8 mouse cellular contexts compared by ENCODE assay signal in the genomic region with DNA sequence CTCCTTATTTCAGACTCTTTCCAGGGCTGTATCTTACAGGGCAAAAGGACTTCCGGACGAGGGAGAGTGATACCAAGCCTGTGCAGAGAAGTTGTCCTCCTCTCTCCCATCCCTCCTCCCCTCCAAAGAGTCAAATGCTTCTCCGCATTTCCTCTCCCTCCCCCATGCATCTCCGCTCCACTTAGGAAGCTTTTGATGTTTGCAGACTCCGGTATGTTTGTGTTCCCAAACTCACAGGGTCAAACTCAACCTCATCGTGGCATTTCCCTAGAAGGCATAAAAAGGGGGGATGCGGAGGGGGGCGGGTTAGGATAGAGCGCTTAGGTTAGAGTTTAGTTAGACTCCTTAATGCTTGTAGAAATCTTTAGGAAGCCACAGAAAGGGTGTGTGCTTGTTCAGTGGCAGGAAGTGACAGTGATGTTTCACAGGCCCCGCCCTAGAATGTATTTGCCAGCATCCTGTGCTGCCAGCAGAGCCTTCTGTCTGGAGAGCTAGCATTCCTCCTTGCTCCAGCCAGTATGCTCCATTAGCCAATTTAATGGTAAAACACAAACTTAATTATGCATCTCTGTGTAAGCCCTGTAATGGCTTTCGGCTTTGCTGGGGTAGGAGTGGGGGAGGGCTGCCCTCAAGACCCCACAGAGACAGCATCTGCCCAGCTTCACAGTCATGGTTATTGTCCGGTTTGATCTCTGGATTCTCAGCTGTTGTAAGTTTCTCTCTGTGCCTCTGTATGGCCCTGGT. TPM values are rescaled to one million over a fixed set of nuclear protein-coding genes. Genes with fewer than 3 reads are reported as not detected.
DNase-seq lines count a peak whose midpoint lies in the region; ATAC-seq and TF ChIP-seq lines count a peak whose summit lies in the region.

No protein-coding gene starts in this region.

- TF ChIP-seq CTCF in heart, adult 2 months (IDR thresholded peaks at IDR 0.05), result no peak
- TF ChIP-seq CTCF in intestine, postnatal 0 days (IDR thresholded peaks at IDR 0.05; ENCODE audit: low read depth), result no peak
- no peak for TF ChIP-seq CTCF in lung, embryonic 14.5 days (IDR thresholded peaks at IDR 0.05; ENCODE audit: low read depth)

- 0 out of 2 replicates have a peak, but pooled peaks have one; percentile 22 for TF ChIP-seq POLR2A in heart, adult 2 months (IDR thresholded peaks at IDR 0.05; ENCODE audit: insufficient read depth, low read depth, low read length)

- H3K27me3 ChIP-seq in heart, adult 2 months (ENCODE audit: control insufficient read depth, insufficient read depth, low read length), result peaks cover 3% of the 10 kb centered on the region; the same call in 1 of the 2 replicates
- no peaks in the 10 kb centered on the region for H3K27me3 ChIP-seq in intestine, postnatal 0 days (replicated peaks; ENCODE audit: control insufficient read depth, insufficient read depth, low read length)
- no peaks in the 10 kb centered on the region for H3K27me3 ChIP-seq in lung, embryonic 14.5 days (ENCODE audit: insufficient read depth, low read length)
- no peaks in the 10 kb centered on the region for H3K27me3 ChIP-seq in neural tube, embryonic 12.5 days (replicated peaks)

- WGBS in heart, adult 2 months, result 10% methylated on average over 12 of the region's 12 CpGs
- 16% methylated on average over 12 of the region's 12 CpGs for WGBS in intestine, postnatal 0 days
- WGBS in lung, embryonic 14.5 days, result 4% methylated on average over 12 of the region's 12 CpGs
- WGBS in neural tube, embryonic 12.5 days, result 14% methylated on average over 12 of the region's 12 CpGs

- H3K4me2 ChIP-seq in intestine, postnatal 0 days (replicated peaks; ENCODE audit: low read depth), result peak overlapping the region; percentile 55
- H3K4me2 ChIP-seq in lung, embryonic 14.5 days, result peak overlapping the region; percentile 55
- H3K4me2 ChIP-seq in neural tube, embryonic 12.5 days (replicated peaks), result peak overlapping the region; percentile 54

- DNase-seq in ovary, postnatal 14 days (ENCODE audit: low spot score), result peak; percentile 6
- DNase-seq in ovary, postnatal 36 days (ENCODE audit: low spot score), result no peak
- DNase-seq in embryo, embryonic 10.5 days (ENCODE audit: low spot score), result peak; percentile 75
- DNase-seq in heart, adult 2 months, result peak; percentile 61 to 67
- DNase-seq in lung, embryonic 14.5 days, result peak; percentile 88
- DNase-seq in ovary, adult 18-20 months (ENCODE audit: low spot score), result no peak

- peak; percentile 53; the same call in 1 of the 2 replicates for ATAC-seq in intestine, postnatal 0 days
- peak; percentile 86 for ATAC-seq in lung, embryonic 14.5 days (ENCODE audit: insufficient read depth)
- peak; percentile 83 for ATAC-seq in neural tube, embryonic 12.5 days (ENCODE audit: low FRiP score, low read depth)

- peak overlapping the region; percentile 23 for H3K27ac ChIP-seq in heart, adult 2 months
- H3K27ac ChIP-seq in intestine, postnatal 0 days (ENCODE audit: low read depth, low read length), result 0 out of 2 replicates have a peak overlapping the region, but pooled peaks have one; percentile 9
- H3K27ac ChIP-seq in lung, embryonic 14.5 days (ENCODE audit: low read depth), result peak overlapping the region; percentile 76
- no peak overlapping the region for H3K27ac ChIP-seq in neural tube, embryonic 12.5 days

- H3K4me1 ChIP-seq in heart, adult 2 months (ENCODE audit: control insufficient read depth, insufficient read depth, low read length), result no peaks in the 10 kb centered on the region; the same call in 1 of the 2 replicates
- no peaks in the 10 kb centered on the region for H3K4me1 ChIP-seq in intestine, postnatal 0 days (replicated peaks; ENCODE audit: control insufficient read depth, insufficient read depth, low read length)
- H3K4me1 ChIP-seq in lung, embryonic 14.5 days (ENCODE audit: insufficient read depth), result peaks cover 3% of the 10 kb centered on the region; the same call in 1 of the 2 replicates
- H3K4me1 ChIP-seq in neural tube, embryonic 12.5 days, result peaks cover 7% of the 10 kb centered on the region

- H3K9ac ChIP-seq in heart, adult 2 months (ENCODE audit: low read depth, low read length), result no peak overlapping the region
- no peak overlapping the region for H3K9ac ChIP-seq in intestine, postnatal 0 days (ENCODE audit: low read depth, low read length)
- H3K9ac ChIP-seq in lung, embryonic 14.5 days, result peak overlapping the region; percentile 7; the same call in 1 of the 2 replicates
- 0 out of 2 replicates have a peak overlapping the region, but pooled peaks have one; percentile 13 for H3K9ac ChIP-seq in neural tube, embryonic 12.5 days

- intact Hi-C loops in heart, adult 2 months (cut with DNase I), result no loop called here

- H3K79me2 ChIP-seq in heart, adult 2 months (replicated peaks; ENCODE audit: control insufficient read depth, insufficient read depth, low read length), result no peaks in the 10 kb centered on the region

- no peak for TF ChIP-seq EP300 in heart, adult 2 months (IDR thresholded peaks at IDR 0.05; ENCODE audit: insufficient read depth, low read depth, low read length)

- no peaks in the 10 kb centered on the region for H3K36me3 ChIP-seq in heart, adult 2 months (ENCODE audit: control insufficient read depth, insufficient read depth, low read length)
- no peaks in the 10 kb centered on the region for H3K36me3 ChIP-seq in intestine, postnatal 0 days (ENCODE audit: control insufficient read depth, insufficient read depth)
- H3K36me3 ChIP-seq in lung, embryonic 14.5 days (ENCODE audit: insufficient read depth), result no peaks in the 10 kb centered on the region
- H3K36me3 ChIP-seq in neural tube, embryonic 12.5 days, result no peaks in the 10 kb centered on the region

- peak overlapping the region; percentile 35 for H3K4me3 ChIP-seq in heart, adult 2 months
- peak overlapping the region; percentile 23 for H3K4me3 ChIP-seq in intestine, postnatal 0 days (ENCODE audit: low read depth, low read length)
- H3K4me3 ChIP-seq in lung, embryonic 14.5 days (ENCODE audit: low read depth, low read length), result peak overlapping the region; percentile 18
- peak overlapping the region; percentile 21; the same call in 1 of the 2 replicates for H3K4me3 ChIP-seq in neural tube, embryonic 12.5 days

- H3K9me3 ChIP-seq in intestine, postnatal 0 days (ENCODE audit: control insufficient read depth), result no peaks in the 10 kb centered on the region
- H3K9me3 ChIP-seq in lung, embryonic 14.5 days (ENCODE audit: low read depth, low read length), result no peaks in the 10 kb centered on the region
- no peaks in the 10 kb centered on the region for H3K9me3 ChIP-seq in neural tube, embryonic 12.5 days

RNA-seq across cellular contexts. Expression of a gene that starts 18.6 kb away (rescaled TPM):
- total RNA-seq in heart, adult 2 months (2021), result under 1 TPM; 0.34 to 0.36 TPM
- 0.14 and 0.26 TPM in 2 replicates for polyA plus RNA-seq in heart, adult 2 months (2012; rRNA removed)
- 1.3 and 1.6 TPM in 2 replicates for polyA plus RNA-seq in intestine, postnatal 0 days (2015; fragmentation: Nextera tagmentation; extraction: Ambion mirVana)
- polyA plus RNA-seq in lung, embryonic 14.5 days (2014; fragmentation: Nextera tagmentation; extraction: Ambion mirVana), result 17.3 and 20.2 TPM in 2 replicates
- polyA plus RNA-seq in neural tube, embryonic 12.5 days (2016; fragmentation: Nextera tagmentation; extraction: Ambion mirVana), result 10.1 and 11.4 TPM in 2 replicates

Comparison
In these comparisons a context has a peak if more than half of its experiments do, and no peak if none do; other contexts are left out.
1. DNase-seq: peak in ovary, postnatal 14 days (single experiment), embryo, embryonic 10.5 days (single experiment), heart, adult 2 months (2 of 2) and lung, embryonic 14.5 days (single experiment); none in ovary, postnatal 36 days (single experiment) and ovary, adult 18-20 months (single experiment).
2. H3K9ac ChIP-seq: peak in lung, embryonic 14.5 days (single experiment) and neural tube, embryonic 12.5 days (single experiment); none in heart, adult 2 months (single experiment) and intestine, postnatal 0 days (single experiment).
3. Peak in every context shown above with its lines, with median percentiles within 50 percentile points of each other: H3K4me3 ChIP-seq, ATAC-seq and H3K4me2 ChIP-seq.